ENCODE assay signal across 21 mouse cellular contexts in genomic region chr13:54664509-54664908, GRCm38 (mm10). TPM values are rescaled to one million over a fixed set of nuclear protein-coding genes. Genes with fewer than 3 reads are reported as not detected.
"Had no signal": no experiment of that assay in that cellular context is flagged by ENCODE, and none has a peak within 500 bp of the region (broad histone marks: within the 10 kb centered on the region; RNA-seq: fewer than 3 reads in every experiment).

No protein-coding gene starts in this region.

- H3K4me3 ChIP-seq: layer of hippocampus, adult 2 months; limb, embryonic 10.5 days; limb, embryonic 13.5 days; liver, embryonic 15.5 days had no signal

- H3K9me3 ChIP-seq: limb, embryonic 10.5 days; limb, embryonic 13.5 days; liver, embryonic 15.5 days had no signal

- H3K27me3 ChIP-seq: limb, embryonic 13.5 days; liver, embryonic 15.5 days had no signal

- H3K27ac ChIP-seq: layer of hippocampus, adult 2 months; limb, embryonic 10.5 days; limb, embryonic 13.5 days; liver, embryonic 15.5 days; stomach, postnatal 0 days had no signal

- DNase-seq: kidney, adult 11 months; kidney, adult 9 months; layer of hippocampus, adult 9-11 months; lung, adult 2 months; lung, postnatal 14 days; lung, postnatal 4 days; midbrain, embryonic 14.5 days; right cerebral cortex, adult 18-20 months; right cerebral cortex, postnatal 14 days; right cerebral cortex, postnatal 4 days; thymus, adult 2 months; thymus, postnatal 14 days; thymus, postnatal 4 days had no signal

- H3K4me2 ChIP-seq: limb, embryonic 13.5 days; liver, embryonic 11.5 days; liver, embryonic 15.5 days; midbrain, embryonic 11.5 days had no signal

- H3K4me1 ChIP-seq: limb, embryonic 10.5 days; limb, embryonic 13.5 days; liver, embryonic 15.5 days had no signal

- H3K9ac ChIP-seq: limb, embryonic 13.5 days; liver, embryonic 15.5 days had no signal

RNA-seq across cellular contexts. Expression of gene Cdhr2, which starts 36.8 kb away (rescaled TPM):
- polyA plus RNA-seq: limb, embryonic 10.5 days; lung, embryonic 16.5 days; midbrain, embryonic 11.5 days had no signal
